Comparison of ENCODE assay signal across 26 mouse cellular contexts in genomic region chr12:102981543-102981942, GRCm38 (mm10). TPM values are rescaled to one million over a fixed set of nuclear protein-coding genes. Genes with fewer than 3 reads are reported as not detected.
DNase-seq lines count a peak whose midpoint lies in the region; ATAC-seq lines count a peak whose summit lies in the region.
"Had no signal": no experiment of that assay in that cellular context is flagged by ENCODE, and none has a peak within 500 bp of the region (broad histone marks: within the 10 kb centered on the region; RNA-seq: fewer than 3 reads in every experiment).

No protein-coding gene starts in this region.

- H3K36me3 ChIP-seq in hindbrain, embryonic 12.5 days, result no peaks in the 10 kb centered on the region
- H3K36me3 ChIP-seq in hindbrain, embryonic 11.5 days (ENCODE audit: control insufficient read depth, insufficient read depth, low read length), result no peaks in the 10 kb centered on the region
- H3K36me3 ChIP-seq in midbrain, embryonic 12.5 days, result no peaks in the 10 kb centered on the region
- no peaks in the 10 kb centered on the region for H3K36me3 ChIP-seq in midbrain, embryonic 11.5 days (ENCODE audit: control insufficient read depth, insufficient read depth, low read length)
- no peaks in the 10 kb centered on the region for H3K36me3 ChIP-seq in midbrain, embryonic 16.5 days (ENCODE audit: control insufficient read depth, insufficient read depth, low read length)
- no peaks in the 10 kb centered on the region for H3K36me3 ChIP-seq in midbrain, embryonic 10.5 days
- no peaks in the 10 kb centered on the region for H3K36me3 ChIP-seq in neural tube, embryonic 15.5 days
- H3K36me3 ChIP-seq: forebrain, embryonic 10.5 days; G1E; heart, embryonic 12.5 days; heart, embryonic 15.5 days had no signal

- no peak overlapping the region for H3K4me3 ChIP-seq in hindbrain, embryonic 12.5 days
- H3K4me3 ChIP-seq in hindbrain, embryonic 11.5 days (ENCODE audit: low read depth, low read length), result no peak overlapping the region
- H3K4me3 ChIP-seq in midbrain, embryonic 12.5 days, result no peak overlapping the region
- no peak overlapping the region for H3K4me3 ChIP-seq in midbrain, embryonic 11.5 days (ENCODE audit: low read depth, low read length)
- no peak overlapping the region for H3K4me3 ChIP-seq in midbrain, embryonic 16.5 days (ENCODE audit: low read depth, low read length)
- no peak overlapping the region for H3K4me3 ChIP-seq in midbrain, embryonic 10.5 days
- H3K4me3 ChIP-seq in neural tube, embryonic 15.5 days (replicated peaks), result no peak overlapping the region
- H3K4me3 ChIP-seq: forebrain, embryonic 10.5 days; forebrain, embryonic 13.5 days; gastrocnemius, adult 2 months; heart, embryonic 12.5 days; heart, embryonic 15.5 days had no signal

- peak; percentile 56; the same call in 1 of the 2 replicates for ATAC-seq in hindbrain, embryonic 12.5 days (ENCODE audit: low FRiP score)
- no peak for ATAC-seq in hindbrain, embryonic 11.5 days (ENCODE audit: low FRiP score)
- no peak for ATAC-seq in midbrain, embryonic 12.5 days (ENCODE audit: low FRiP score, low read depth)
- no peak for ATAC-seq in midbrain, embryonic 11.5 days (ENCODE audit: low FRiP score)
- ATAC-seq in midbrain, embryonic 16.5 days, result 0 out of 2 replicates have a peak, but pooled peaks have one; percentile 47
- peak; percentile 48; the same call in 1 of the 2 replicates for ATAC-seq in neural tube, embryonic 15.5 days (ENCODE audit: low FRiP score)
- ATAC-seq: forebrain, embryonic 13.5 days; forebrain, embryonic 16.5 days; Patski had no signal

- 90% methylated on average over 3 of the region's 3 CpGs for WGBS in hindbrain, embryonic 12.5 days
- 90% methylated on average over 3 of the region's 3 CpGs for WGBS in hindbrain, embryonic 11.5 days
- 84% methylated on average over 3 of the region's 3 CpGs for WGBS in midbrain, embryonic 12.5 days
- WGBS in midbrain, embryonic 11.5 days, result 95% methylated on average over 3 of the region's 3 CpGs
- 82% methylated on average over 3 of the region's 3 CpGs for WGBS in midbrain, embryonic 16.5 days
- 84% methylated on average over 3 of the region's 3 CpGs for WGBS in midbrain, embryonic 10.5 days
- 82% methylated on average over 3 of the region's 3 CpGs for WGBS in neural tube, embryonic 15.5 days

- H3K4me2 ChIP-seq in hindbrain, embryonic 12.5 days (replicated peaks), result no peak overlapping the region
- H3K4me2 ChIP-seq in hindbrain, embryonic 11.5 days (replicated peaks; ENCODE audit: low read depth, low read length), result no peak overlapping the region
- no peak overlapping the region for H3K4me2 ChIP-seq in midbrain, embryonic 12.5 days (replicated peaks)
- H3K4me2 ChIP-seq in midbrain, embryonic 11.5 days, result no peak overlapping the region
- no peak overlapping the region for H3K4me2 ChIP-seq in midbrain, embryonic 16.5 days (ENCODE audit: low read length)
- no peak overlapping the region for H3K4me2 ChIP-seq in neural tube, embryonic 15.5 days
- H3K4me2 ChIP-seq: forebrain, embryonic 13.5 days; heart, embryonic 12.5 days; heart, embryonic 15.5 days had no signal

- H3K9me3 ChIP-seq in hindbrain, embryonic 12.5 days (replicated peaks), result no peaks in the 10 kb centered on the region
- H3K9me3 ChIP-seq in hindbrain, embryonic 11.5 days (ENCODE audit: control insufficient read depth, low read length), result no peaks in the 10 kb centered on the region
- no peaks in the 10 kb centered on the region for H3K9me3 ChIP-seq in midbrain, embryonic 12.5 days
- H3K9me3 ChIP-seq in midbrain, embryonic 11.5 days (ENCODE audit: control insufficient read depth, low read length), result no peaks in the 10 kb centered on the region
- no peaks in the 10 kb centered on the region for H3K9me3 ChIP-seq in midbrain, embryonic 16.5 days (replicated peaks; ENCODE audit: control insufficient read depth, low read length, poor library complexity, severe bottlenecking)
- no peaks in the 10 kb centered on the region for H3K9me3 ChIP-seq in midbrain, embryonic 10.5 days (replicated peaks)
- H3K9me3 ChIP-seq in neural tube, embryonic 15.5 days (replicated peaks), result no peaks in the 10 kb centered on the region
- H3K9me3 ChIP-seq: forebrain, embryonic 10.5 days; forebrain, embryonic 13.5 days; heart, embryonic 12.5 days; heart, embryonic 15.5 days had no signal

- no peak overlapping the region for H3K27ac ChIP-seq in hindbrain, embryonic 12.5 days
- no peak overlapping the region for H3K27ac ChIP-seq in hindbrain, embryonic 11.5 days (ENCODE audit: low read depth, low read length)
- H3K27ac ChIP-seq in midbrain, embryonic 12.5 days (replicated peaks), result peak overlapping the region; percentile 0; the same call in 1 of the 2 replicates
- H3K27ac ChIP-seq in midbrain, embryonic 11.5 days (ENCODE audit: low read depth, low read length), result no peak overlapping the region
- H3K27ac ChIP-seq in midbrain, embryonic 16.5 days (ENCODE audit: low read length), result no peak overlapping the region
- no peak overlapping the region for H3K27ac ChIP-seq in midbrain, embryonic 10.5 days (replicated peaks)
- H3K27ac ChIP-seq in neural tube, embryonic 15.5 days (replicated peaks), result no peak overlapping the region
- H3K27ac ChIP-seq: forebrain, embryonic 10.5 days; forebrain, embryonic 13.5 days; gastrocnemius, adult 2 months; heart, embryonic 15.5 days had no signal

- H3K27me3 ChIP-seq in hindbrain, embryonic 12.5 days, result no peaks in the 10 kb centered on the region
- H3K27me3 ChIP-seq in hindbrain, embryonic 11.5 days (ENCODE audit: control insufficient read depth, insufficient read depth, low read length), result no peaks in the 10 kb centered on the region
- H3K27me3 ChIP-seq in midbrain, embryonic 12.5 days, result no peaks in the 10 kb centered on the region
- no peaks in the 10 kb centered on the region for H3K27me3 ChIP-seq in midbrain, embryonic 11.5 days (ENCODE audit: control insufficient read depth, insufficient read depth, low read length)
- H3K27me3 ChIP-seq in midbrain, embryonic 16.5 days (ENCODE audit: control insufficient read depth, insufficient read depth, low read depth, low read length), result no peaks in the 10 kb centered on the region
- H3K27me3 ChIP-seq in midbrain, embryonic 10.5 days (ENCODE audit: low read depth, poor library complexity, severe bottlenecking), result no peaks in the 10 kb centered on the region
- no peaks in the 10 kb centered on the region for H3K27me3 ChIP-seq in neural tube, embryonic 15.5 days (replicated peaks)
- H3K27me3 ChIP-seq: CH12.LX; forebrain, embryonic 13.5 days; heart, embryonic 12.5 days; heart, embryonic 15.5 days had no signal

- H3K4me1 ChIP-seq in hindbrain, embryonic 12.5 days, result peaks cover 12% of the 10 kb centered on the region; the same call in 1 of the 2 replicates
- no peaks in the 10 kb centered on the region for H3K4me1 ChIP-seq in hindbrain, embryonic 11.5 days (replicated peaks; ENCODE audit: control insufficient read depth, insufficient read depth, low read length)
- no peaks in the 10 kb centered on the region for H3K4me1 ChIP-seq in midbrain, embryonic 12.5 days
- peaks cover 3% of the 10 kb centered on the region; the same call in 1 of the 2 replicates for H3K4me1 ChIP-seq in midbrain, embryonic 11.5 days (ENCODE audit: control insufficient read depth, insufficient read depth, low read length)
- H3K4me1 ChIP-seq in midbrain, embryonic 16.5 days (ENCODE audit: control insufficient read depth, insufficient read depth, low read length), result peaks cover 15% of the 10 kb centered on the region
- H3K4me1 ChIP-seq in midbrain, embryonic 10.5 days, result peaks cover 9% of the 10 kb centered on the region; the same call in 1 of the 2 replicates
- H3K4me1 ChIP-seq in neural tube, embryonic 15.5 days, result peaks cover 20% of the 10 kb centered on the region
- H3K4me1 ChIP-seq: heart, embryonic 12.5 days; heart, embryonic 15.5 days had no signal

- no peak for DNase-seq in hindbrain, embryonic 11.5 days (ENCODE audit: low spot score)
- DNase-seq in midbrain, embryonic 11.5 days (ENCODE audit: low spot score, missing footprints), result no peak
- no peak for DNase-seq in midbrain, embryonic 10.5 days (ENCODE audit: low spot score)
- DNase-seq in B cell, adult 2 months, result no peak
- DNase-seq: adrenal gland, postnatal 10 days; adrenal gland, postnatal 36 days; cerebellum, adult 18-20 months; cerebellum, adult 9-10 months; cerebellum, postnatal 14 days; gastrocnemius, adult 2 months; gastrocnemius, postnatal 14 days; heart, adult 11 months; heart, postnatal 10 days; heart, postnatal 36 days had no signal

- no peak overlapping the region for H3K9ac ChIP-seq in hindbrain, embryonic 12.5 days
- H3K9ac ChIP-seq in hindbrain, embryonic 11.5 days (ENCODE audit: low read depth, low read length), result no peak overlapping the region
- H3K9ac ChIP-seq in midbrain, embryonic 12.5 days (replicated peaks), result no peak overlapping the region
- no peak overlapping the region for H3K9ac ChIP-seq in midbrain, embryonic 11.5 days (ENCODE audit: low read length)
- no peak overlapping the region for H3K9ac ChIP-seq in midbrain, embryonic 16.5 days (ENCODE audit: low read depth, low read length)
- H3K9ac ChIP-seq in neural tube, embryonic 15.5 days (replicated peaks), result no peak overlapping the region
- H3K9ac ChIP-seq: forebrain, embryonic 13.5 days; heart, embryonic 12.5 days; heart, embryonic 15.5 days had no signal

RNA-seq across cellular contexts. Expression of gene Unc79, which starts 32.9 kb away (rescaled TPM):
- 4.9 and 5.2 TPM in 2 replicates for polyA plus RNA-seq in hindbrain, embryonic 12.5 days (2016; fragmentation: Nextera tagmentation; extraction: Ambion mirVana)
- 3.7 and 4.5 TPM in 2 replicates for polyA plus RNA-seq in hindbrain, embryonic 11.5 days (2014; fragmentation: Nextera tagmentation; extraction: Ambion mirVana)
- 4.8 and 4.9 TPM in 2 replicates for polyA plus RNA-seq in midbrain, embryonic 12.5 days (2016; fragmentation: Nextera tagmentation; extraction: Ambion mirVana)
- 2.6 and 2.9 TPM in 2 replicates for polyA plus RNA-seq in midbrain, embryonic 11.5 days (2014; fragmentation: Nextera tagmentation; extraction: Ambion mirVana)
- polyA plus RNA-seq in midbrain, embryonic 16.5 days (2015; fragmentation: Nextera tagmentation; extraction: Ambion mirVana), result 7.4 and 7.8 TPM in 2 replicates
- polyA plus RNA-seq in midbrain, embryonic 10.5 days (2016; fragmentation: Nextera tagmentation; extraction: Ambion mirVana), result 0.70 and 1.3 TPM in 2 replicates
- 5.6 and 6.3 TPM in 2 replicates for polyA plus RNA-seq in neural tube, embryonic 15.5 days (2015; fragmentation: Nextera tagmentation; extraction: Ambion mirVana)
- polyA plus RNA-seq: G1E, Patski had no signal

Comparison
In these comparisons a context has a peak if more than half of its experiments do, and no peak if none do; other contexts are left out.
1. ATAC-seq: peak in hindbrain, embryonic 12.5 days (single experiment), midbrain, embryonic 16.5 days (single experiment) and neural tube, embryonic 15.5 days (single experiment); none in hindbrain, embryonic 11.5 days (single experiment), midbrain, embryonic 12.5 days (single experiment) and midbrain, embryonic 11.5 days (single experiment).